Mouse (Mus musculus) embryonic facial prominence, embryonic 11.5 days (tissue): Measurements from ENCODE around the gene Pigv. TPM values are rescaled to one million over a fixed set of nuclear protein-coding genes. Genes with fewer than 3 reads are reported as not detected.

Experiments
- ATAC-seq: fragments of 200-750 bp; cut with Nextera tagmentation; replicated peaks from 2 replicates; pipeline ENCODE4 v1.8.0; 2017; ENCODE audit warnings: low read depth; ENCODE audit not compliant: insufficient number of reproducible peaks, low FRiP score, low TSS enrichment
- DNase-seq: peaks from one replicate; pipeline ENCODE4 v3.0.0-alpha.2; 2015; ENCODE audit warnings: low spot score
- H3K27ac ChIP-seq: fragments of 300-500 bp; sonication (generic); replicated peaks from 2 replicates; pipeline ENCODE4 v1.5.1; 2014; ENCODE audit warnings: mild to moderate bottlenecking, low read depth, low read length, control low read depth
- H3K27me3 ChIP-seq: fragments of 300-500 bp; sonication (generic); 2 replicates; pipeline ENCODE4 v1.6.1; 2014; ENCODE audit warnings: mild to moderate bottlenecking, low read length, moderate library complexity, mixed read lengths; ENCODE audit not compliant: control insufficient read depth, insufficient read depth
- H3K36me3 ChIP-seq: fragments of 300-500 bp; sonication (generic); replicated peaks from 2 replicates; pipeline ENCODE4 v1.6.1; 2014; ENCODE audit warnings: low read depth, mild to moderate bottlenecking, low read length, moderate library complexity, mixed read lengths; ENCODE audit not compliant: control insufficient read depth, insufficient read depth
- H3K4me1 ChIP-seq: fragments of 300-500 bp; sonication (generic); 2 replicates; pipeline ENCODE4 v1.6.1; 2014; ENCODE audit warnings: low read length, mixed read lengths; ENCODE audit not compliant: control insufficient read depth, insufficient read depth
- H3K4me2 ChIP-seq: fragments of 300-500 bp; sonication (generic); 2 replicates; pipeline ENCODE4 v1.6.1; 2014; ENCODE audit warnings: low read depth, mild to moderate bottlenecking, control low read depth, low read length, moderate library complexity
- H3K4me3 ChIP-seq: fragments of 300-500 bp; sonication (generic); 2 replicates; pipeline ENCODE4 v1.5.1; 2014; ENCODE audit warnings: low read depth, low read length, control low read depth
- H3K9ac ChIP-seq: fragments of 300-500 bp; sonication (generic); replicated peaks from 2 replicates; pipeline ENCODE4 v1.6.1; 2014; ENCODE audit warnings: mild to moderate bottlenecking, control low read depth, low read length
- H3K9me3 ChIP-seq: fragments of 300-500 bp; sonication (generic); replicated peaks from 2 replicates; pipeline ENCODE4 v1.6.1; 2016; ENCODE audit warnings: mild to moderate bottlenecking, low read length, inconsistent platforms, mixed read lengths; ENCODE audit not compliant: control insufficient read depth
- WGBS: fragments of 180-500 bp; shearing (Covaris S2); extraction: QIAGEN DNeasy Blood & Tissue Kit; methylation state at CpG from one replicate; pipeline ENCODE4 v1.1.7; 2014; 5-methylcytosine and 5-hydroxymethylcytosine counted together
- polyA plus RNA-seq: library from polyadenylated mRNA; unstranded; fragments of >200 nt; fragmentation: Nextera tagmentation; extraction: Ambion mirVana; gene quantifications from 2 replicates; pipeline ENCODE4 v1.2.1, GENCODE M21; 2014

Gene Pigv
- polyA plus RNA-seq, 1 experiment from 2014 or later = 9.9 TPM

- Histone ChIP-seq H3K4me1 (no peaks in the 10 kb centered on the region), H3K9ac (peak overlapping the region; percentile 91), H3K36me3 (no peaks in the 10 kb centered on the region), H3K27me3 (no peaks in the 10 kb centered on the region), H3K4me2 (peak overlapping the region; percentile 92), H3K27ac (0 out of 2 replicates have a peak overlapping the region, but pooled peaks have one; percentile 47), H3K4me3 (peak overlapping the region; percentile 87), H3K9me3 (no peaks in the 10 kb centered on the region)
- DNase-seq (peak; percentile 92), ATAC-seq (peak; percentile 67)
- 16% methylated on average over 21 of the region's 47 CpGs for WGBS
These were observed 39.0 kb downstream of the Pigv start for GRCm38 (mm10) chr4:133633332-133634042.

GRCm38 (mm10) chr4:133632483-133633327, 39.7 kb downstream of the Pigv start:
- H3K9ac ChIP-seq = peak overlapping the region; percentile 91
- H3K9me3 ChIP-seq = no peaks in the 10 kb centered on the region
- ATAC-seq (peak; percentile 36; the same call in 1 of the 2 replicates), DNase-seq (peak; percentile 62)
- peak overlapping the region; percentile 87 for H3K4me3 ChIP-seq
- peak overlapping the region; percentile 92 for H3K4me2 ChIP-seq
- H3K36me3 ChIP-seq = no peaks in the 10 kb centered on the region
- under 1% methylated on average over 49 of the region's 69 CpGs for WGBS
- H3K27me3 ChIP-seq = no peaks in the 10 kb centered on the region
- no peaks in the 10 kb centered on the region for H3K4me1 ChIP-seq
- 0 out of 2 replicates have a peak overlapping the region, but pooled peaks have one; percentile 47 for H3K27ac ChIP-seq

DNA sequence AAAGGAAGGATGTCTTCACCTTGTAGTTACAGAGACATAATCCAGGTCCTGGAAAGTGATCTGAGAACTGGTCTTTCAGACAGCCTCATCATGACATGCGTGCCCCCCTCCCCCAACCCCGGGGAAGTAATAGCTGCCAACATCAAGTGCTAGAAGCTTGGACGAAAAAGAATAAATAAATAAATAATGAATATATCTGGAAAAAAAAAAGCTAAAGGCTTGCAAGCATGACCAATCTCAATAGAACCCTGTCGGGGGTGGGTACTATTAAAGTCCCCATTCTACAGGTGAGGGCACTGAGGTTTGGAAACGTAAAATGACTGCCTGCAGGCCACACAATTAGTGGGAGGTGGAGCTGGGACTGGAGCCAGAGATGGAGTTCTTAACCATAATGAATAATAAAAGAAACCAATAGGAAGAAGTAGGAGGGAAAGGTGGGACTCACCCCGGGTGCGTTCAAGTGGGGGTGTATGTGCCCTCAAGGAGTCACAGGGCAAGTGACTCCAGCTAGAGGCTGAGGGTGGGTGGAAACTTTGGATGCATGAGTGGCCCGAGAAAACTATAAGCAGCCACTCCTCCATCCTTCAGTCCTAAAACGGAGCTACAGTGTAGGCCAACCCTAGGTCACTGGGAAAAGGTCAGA, 40.6 kb downstream of the Pigv start:
- Histone ChIP-seq H3K4me1 (no peaks in the 10 kb centered on the region), H3K27me3 (no peaks in the 10 kb centered on the region), H3K36me3 (no peaks in the 10 kb centered on the region), H3K4me2 (peak overlapping the region; percentile 92), H3K27ac (no peak overlapping the region), H3K9ac (peak overlapping the region; percentile 91), H3K4me3 (peak overlapping the region; percentile 87), H3K9me3 (no peaks in the 10 kb centered on the region)
- DNase-seq = no peak
- WGBS = 45% methylated on average over 9 of the region's 9 CpGs
- no peak for ATAC-seq

- 80% methylated on average over 14 of the region's 14 CpGs for WGBS
- Histone ChIP-seq H3K9me3 (no peaks in the 10 kb centered on the region), H3K4me1 (no peaks in the 10 kb centered on the region), H3K9ac (no peak overlapping the region), H3K27ac (no peak overlapping the region), H3K4me3 (no peak overlapping the region), H3K4me2 (no peak overlapping the region), H3K36me3 (no peaks in the 10 kb centered on the region), H3K27me3 (no peaks in the 10 kb centered on the region)
- ATAC-seq (no peak), DNase-seq (no peak)
These were observed 41.2 kb downstream of the Pigv start for GRCm38 (mm10) chr4:133631071-133631768.

GRCm38 (mm10) chr4:133630326-133630920, 42.0 kb downstream of the Pigv start:
- H3K4me1 ChIP-seq = no peaks in the 10 kb centered on the region
- no peak overlapping the region for H3K9ac ChIP-seq
- no peak overlapping the region for H3K4me2 ChIP-seq
- WGBS = 92% methylated on average over 8 of the region's 8 CpGs
- no peaks in the 10 kb centered on the region for H3K9me3 ChIP-seq
- no peak overlapping the region for H3K4me3 ChIP-seq
- ATAC-seq (no peak), DNase-seq (no peak)
- H3K27me3 ChIP-seq = no peaks in the 10 kb centered on the region
- no peaks in the 10 kb centered on the region for H3K36me3 ChIP-seq
- H3K27ac ChIP-seq = no peak overlapping the region

DNA sequence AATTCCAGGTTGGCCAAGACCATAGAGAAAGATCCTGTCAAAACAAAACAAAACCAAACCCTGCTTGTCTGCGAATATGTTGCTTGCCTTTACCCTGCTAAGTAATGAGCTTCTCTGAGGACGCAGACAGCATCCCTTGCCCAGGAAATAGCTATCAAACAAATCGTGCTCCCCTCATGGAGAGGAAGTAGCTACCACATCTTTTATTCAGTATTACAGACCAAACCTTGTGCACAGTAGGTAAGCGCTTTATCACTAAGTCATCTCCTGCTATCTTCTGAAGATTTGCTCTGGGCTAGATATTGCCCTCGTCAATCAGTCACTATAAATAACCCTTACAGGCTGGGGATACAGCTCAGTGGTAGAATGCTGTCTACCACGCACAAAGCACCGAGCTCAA, 43.3 kb downstream of the Pigv start:
- WGBS = 95% methylated on average over 7 of the region's 7 CpGs
- no peaks in the 10 kb centered on the region for H3K9me3 ChIP-seq
- no peak overlapping the region for H3K4me3 ChIP-seq
- DNase-seq = no peak
- no peaks in the 10 kb centered on the region for H3K36me3 ChIP-seq
- no peak for ATAC-seq
- no peak overlapping the region for H3K27ac ChIP-seq
- no peak overlapping the region for H3K4me2 ChIP-seq
- H3K4me1 ChIP-seq = no peaks in the 10 kb centered on the region
- H3K9ac ChIP-seq = no peak overlapping the region
- no peaks in the 10 kb centered on the region for H3K27me3 ChIP-seq

DNA sequence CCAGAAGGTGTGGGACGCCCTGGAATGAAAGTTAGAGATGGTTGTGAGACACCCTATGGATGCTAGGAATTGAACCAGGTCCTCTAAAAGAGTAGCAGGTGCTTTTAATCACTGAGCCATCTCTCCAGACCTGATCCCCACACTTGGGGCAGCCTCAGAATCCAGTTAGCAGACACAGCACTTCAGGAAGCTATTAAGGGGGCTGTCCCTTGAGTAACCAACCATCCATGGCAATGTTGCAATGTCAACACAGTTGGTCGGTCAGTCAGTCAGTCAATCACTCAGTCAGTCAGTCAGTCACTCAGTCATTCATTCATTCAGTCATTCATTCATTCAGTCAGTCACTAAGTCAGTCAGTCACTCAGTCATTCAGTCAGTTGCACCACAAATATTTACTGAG, 43.9 kb downstream of the Pigv start:
- WGBS = 71% methylated on average over 2 of the region's 2 CpGs

More for the DNA sequence above, 43.9 kb downstream of the Pigv start:
- no peak for DNase-seq
- H3K27ac ChIP-seq = no peak overlapping the region
- no peak overlapping the region for H3K4me3 ChIP-seq
- H3K4me2 ChIP-seq = no peak overlapping the region
- H3K27me3 ChIP-seq = no peaks in the 10 kb centered on the region
- no peaks in the 10 kb centered on the region for H3K36me3 ChIP-seq
- no peaks in the 10 kb centered on the region for H3K4me1 ChIP-seq
- no peak for ATAC-seq
- H3K9me3 ChIP-seq = no peaks in the 10 kb centered on the region
- H3K9ac ChIP-seq = no peak overlapping the region
